Mouse (Mus musculus) erythroblast, adult 5-6 weeks (primary cell): Measurements from ENCODE around the gene Btrc. TPM values are rescaled to one million over a fixed set of nuclear protein-coding genes. Genes with fewer than 3 reads are reported as not detected.

Experiments used
- ATAC-seq: replicated peaks from 2 replicates; pipeline ENCODE4 v1.8.0; 2016; ENCODE audit warnings: moderate number of reproducible peaks, mild to moderate bottlenecking, moderate TSS enrichment, inconsistent platforms; ENCODE audit not compliant: poor library complexity, low FRiP score, severe bottlenecking
- total RNA-seq, 2 experiments: library from RNA; stranded (forward) in 1 of 2; stranded (reverse) in 1 of 2; fragments of 150-400 nt in 1 of 2; fragments of 200-764, 138-1000 nt in 1 of 2; gene quantifications; 2 replicates each; pipeline versions ENCODE4 v1.2.3 to v1.2.4; 2015 to 2017; ENCODE audit warnings: low replicate concordance in 2 of 2

Gene Btrc
- total RNA-seq, 2 experiments from 2014 or later: 357 to 645 TPM

- peak; percentile 67 for ATAC-seq
Observed at GRCm38 (mm10) chr19:45460749-45461736, 97.5 kb downstream of the Btrc start.

- ATAC-seq: peak; percentile 72
Observed at GRCm38 (mm10) chr19:45469760-45470159, 106.2 kb downstream of the Btrc start.

- ATAC-seq: no peak
Observed at GRCm38 (mm10) chr19:45472691-45473520, 109.4 kb downstream of the Btrc start.

- no peak for ATAC-seq
Observed at GRCm38 (mm10) chr19:45474686-45475085, 111.2 kb downstream of the Btrc start.

GRCm38 (mm10) chr19:45475928-45476553 lies 112.5 kb downstream of the Btrc start:
- no peak for ATAC-seq

DNA sequence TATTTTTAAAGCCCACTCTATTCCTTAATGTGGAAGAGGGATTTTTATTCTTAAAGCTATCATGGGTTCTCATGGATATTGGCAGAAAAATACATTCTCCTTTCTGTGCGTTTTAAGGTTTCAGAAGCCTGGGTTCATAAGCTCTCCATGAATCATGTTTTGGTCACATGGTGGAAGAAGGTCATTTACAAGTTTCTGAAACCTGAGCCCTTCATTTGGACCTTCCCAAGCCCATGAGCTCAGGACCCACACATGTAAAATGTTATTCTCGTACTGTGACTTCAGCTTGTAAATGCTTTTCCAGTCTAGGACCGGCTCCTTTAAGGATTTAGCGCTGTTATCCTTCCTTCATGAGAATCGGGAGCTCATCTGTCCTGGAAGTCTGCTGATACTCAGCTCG lies 116.0 kb downstream of the Btrc start:
- no peak for ATAC-seq

DNA sequence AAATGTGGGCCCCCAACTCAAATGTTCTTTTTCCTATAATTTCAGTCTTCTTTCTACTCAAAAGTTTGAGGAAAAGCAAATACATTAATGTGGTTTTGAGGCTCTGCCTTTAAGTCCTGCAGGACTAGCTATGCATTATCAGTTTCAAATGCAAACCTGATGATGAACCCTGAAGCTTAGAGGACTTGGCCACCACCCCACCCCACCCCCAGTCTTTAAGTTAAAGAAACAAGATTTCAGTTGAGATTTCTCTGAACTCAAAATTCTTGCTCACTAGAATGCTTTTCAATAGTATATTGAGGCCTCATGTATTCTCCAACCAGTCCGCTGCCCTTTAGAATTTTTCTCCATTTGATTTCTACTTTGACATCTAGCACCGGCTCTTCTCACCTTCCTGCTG lies 117.0 kb downstream of the Btrc start:
- no peak for ATAC-seq

DNA sequence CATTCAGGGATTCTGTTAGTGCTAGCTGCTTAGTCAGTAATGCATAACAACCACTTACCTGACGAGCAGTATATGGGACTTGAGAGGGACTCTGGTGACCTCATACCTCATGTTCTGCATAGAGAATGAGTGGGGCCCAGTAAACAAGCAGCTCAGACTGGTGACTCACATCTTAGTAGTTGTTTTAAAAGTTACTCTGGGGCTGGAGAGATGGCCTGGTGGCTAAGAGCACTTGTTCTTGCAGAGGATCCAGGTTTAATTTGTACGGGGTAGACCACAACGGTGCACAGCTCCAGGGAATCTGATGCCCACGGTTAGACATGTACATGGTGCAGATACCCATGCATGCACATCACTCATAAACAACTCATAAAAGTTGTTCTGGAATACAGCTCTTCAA lies 117.4 kb downstream of the Btrc start:
- 0 out of 2 replicates have a peak, but pooled peaks have one; percentile 28 for ATAC-seq

DNA sequence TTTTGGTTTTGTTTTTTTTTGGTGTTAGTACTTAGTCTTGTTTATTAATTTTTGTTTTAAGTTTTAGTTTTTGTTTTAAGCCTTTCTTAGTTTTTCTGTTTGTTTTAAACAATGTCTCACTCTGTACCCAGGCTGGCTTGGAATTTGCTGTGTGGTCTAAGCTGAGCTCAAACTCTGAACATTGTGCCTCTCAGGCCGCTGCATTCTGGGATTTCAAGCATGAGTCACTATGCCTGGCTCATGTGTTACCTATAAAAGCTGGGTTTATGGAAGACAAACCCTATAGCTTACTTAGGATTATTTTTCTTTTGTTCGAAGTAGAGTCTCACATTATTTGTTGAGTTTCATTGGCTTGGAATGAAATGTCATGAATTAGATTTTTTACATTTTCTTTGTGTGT lies 119.9 kb downstream of the Btrc start:
- ATAC-seq: no peak

- no peak for ATAC-seq
Observed at GRCm38 (mm10) chr19:45486206-45486991, 122.9 kb downstream of the Btrc start.

- ATAC-seq: no peak
Observed at GRCm38 (mm10) chr19:45486992-45487387, 123.5 kb downstream of the Btrc start.

DNA sequence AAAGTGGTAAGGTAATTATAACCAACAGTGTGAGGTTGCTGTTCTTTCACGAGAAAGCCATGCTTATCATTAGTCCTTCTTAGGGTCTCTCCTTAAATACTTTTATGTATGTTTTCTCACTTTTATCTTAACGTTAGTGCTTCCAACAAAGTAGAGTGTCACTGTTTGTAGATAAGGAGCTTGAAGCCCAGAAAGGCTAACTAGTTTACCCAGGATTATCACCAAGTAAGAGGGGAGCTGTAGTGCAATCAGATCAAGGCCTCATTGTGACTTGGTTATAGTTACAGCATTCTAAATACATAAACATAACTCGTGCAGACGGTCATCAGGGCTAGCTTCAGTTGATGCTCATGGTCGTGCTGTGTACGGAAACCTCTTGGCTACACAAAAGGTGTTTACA lies 126.4 kb downstream of the Btrc start:
- no peak for ATAC-seq

GRCm38 (mm10) chr19:45491246-45491645 lies 127.7 kb downstream of the Btrc start:
- 0 out of 2 replicates have a peak, but pooled peaks have one; percentile 13 for ATAC-seq

- no peak for ATAC-seq
Observed at GRCm38 (mm10) chr19:45494121-45494775, 130.7 kb downstream of the Btrc start.

DNA sequence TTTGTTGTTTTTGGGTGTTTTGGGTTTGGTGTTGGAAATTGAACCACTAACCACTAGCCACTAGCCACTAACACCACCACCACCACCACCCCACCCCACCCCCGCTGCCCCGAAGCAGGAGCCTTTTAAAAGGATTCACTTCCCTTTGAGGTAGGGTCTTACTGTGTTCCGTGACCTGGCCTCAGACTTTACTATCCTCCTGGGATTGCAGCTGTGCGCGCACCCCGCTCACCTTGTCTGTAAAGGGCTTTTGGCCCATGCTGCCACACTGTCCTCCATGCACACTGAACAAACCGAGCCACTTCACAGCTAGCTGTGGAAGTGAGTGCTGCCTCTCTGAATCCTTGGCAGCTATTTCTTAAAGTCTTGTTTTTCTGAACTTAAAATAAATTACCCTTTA lies 141.9 kb downstream of the Btrc start:
- ATAC-seq: no peak

GRCm38 (mm10) chr19:45507531-45507930 lies 144.0 kb downstream of the Btrc start:
- no peak for ATAC-seq

- ATAC-seq: no peak
Observed at GRCm38 (mm10) chr19:45510680-45511079, 147.1 kb downstream of the Btrc start.

DNA sequence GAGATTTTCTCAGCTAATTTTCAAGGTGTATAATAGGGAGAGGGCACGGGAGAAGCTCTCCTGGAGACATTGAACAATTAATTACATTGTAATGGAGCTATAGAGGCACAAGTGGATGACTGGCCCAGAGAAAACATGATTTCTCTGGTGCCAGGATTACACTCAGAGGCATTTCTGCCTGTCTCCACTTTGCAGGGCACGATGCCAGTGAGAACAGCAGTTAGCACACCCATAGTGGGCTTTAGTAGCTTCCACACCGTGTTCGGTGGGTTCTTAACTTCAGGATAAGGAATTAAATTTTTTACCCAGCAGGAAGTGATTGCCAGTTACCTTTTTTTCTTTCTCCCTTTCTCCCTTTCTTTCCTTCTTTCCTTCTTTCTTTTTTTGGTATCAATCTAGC lies 147.9 kb downstream of the Btrc start:
- no peak for ATAC-seq

DNA sequence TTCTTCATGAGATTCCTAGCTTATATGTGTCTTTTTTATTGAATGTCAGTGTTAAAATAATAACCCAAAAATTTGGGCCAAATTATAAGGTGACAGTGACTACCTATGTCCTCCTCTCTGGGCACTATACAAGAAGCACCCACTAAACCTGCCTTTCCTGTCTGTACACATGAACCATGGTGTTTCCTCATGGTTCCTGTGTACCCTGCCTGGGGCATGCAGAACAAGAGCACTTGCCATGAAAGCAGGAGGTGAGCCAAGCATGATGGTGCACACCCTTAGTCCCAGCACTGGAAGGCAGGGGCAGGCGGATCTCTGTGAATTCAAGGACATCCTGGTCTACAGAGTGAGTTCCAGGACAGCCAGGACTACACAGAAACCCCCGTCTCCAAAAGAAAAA lies 151.8 kb downstream of the Btrc start:
- ATAC-seq: no peak
